Mouse (Mus musculus) retina, postnatal 1 day (tissue): ENCODE results near the gene Ap4b1.
A peak's percentile ranks its signal among the peaks of the same experiment; 100 is the strongest.
"Not testable (repeated sequence)": the region's sequence is repeated elsewhere in the genome, so short reads cannot be mapped to it uniquely, and the experiment has no call there.

ENCODE experiments used
- DNase-seq: peaks from one replicate; pipeline ENCODE4 v3.0.0-alpha.2; 2012

The Ap4b1 gene

DNA sequence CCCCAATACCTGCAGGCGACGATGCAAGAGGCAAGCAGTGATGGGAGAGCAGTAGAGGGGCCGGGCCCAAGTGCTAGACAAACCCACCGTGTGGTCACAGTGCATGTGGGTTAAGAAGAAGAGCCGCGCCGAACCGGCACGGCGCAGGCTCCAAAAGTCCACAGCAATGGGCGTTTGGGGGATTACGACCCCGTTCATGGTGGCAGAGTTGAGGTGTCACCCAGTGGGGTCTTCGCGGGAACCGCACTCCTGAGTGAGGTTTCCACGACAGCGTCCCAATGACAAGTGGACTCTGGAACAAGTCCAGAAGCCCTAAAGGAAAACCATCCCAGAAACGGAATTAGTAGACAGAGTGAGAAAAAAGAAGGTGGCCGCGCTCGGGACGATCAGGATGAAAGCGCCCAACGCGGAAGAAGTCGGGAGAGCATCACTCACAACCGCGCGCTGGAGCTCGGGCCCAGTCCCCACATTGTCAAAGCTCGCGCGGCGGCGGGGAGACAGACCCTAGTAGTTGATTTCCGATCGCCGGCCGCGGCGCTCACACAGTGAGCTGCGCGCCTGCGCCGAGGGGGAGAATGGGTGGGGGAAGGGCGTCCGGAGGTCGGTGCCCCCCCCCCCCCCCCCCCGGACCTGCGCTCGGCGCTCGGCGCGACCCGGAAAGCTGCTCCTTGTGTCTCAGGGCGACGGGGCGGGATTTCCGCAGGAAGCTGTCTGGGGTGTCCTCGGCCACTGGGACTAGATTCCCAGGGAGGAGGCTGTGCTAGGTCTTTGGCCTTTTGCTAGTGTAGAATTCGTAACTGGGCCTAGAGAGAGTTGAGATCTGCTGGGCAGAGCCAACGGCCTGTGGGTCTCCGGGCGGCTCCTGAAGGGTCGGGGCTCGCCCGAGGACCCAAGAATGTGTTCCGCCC, at the start of gene Ap4b1, which contains the start of the genes Dclre1b and Gm43064:
Gene Ap4b1, plus strand, starts transcription at position 630 of the 908 bp plus-strand sequence.
Gene Dclre1b, minus strand, starts transcription at position 554 of the 908 bp plus-strand sequence.
Gene Gm43064, plus strand, starts transcription at position 683 of the 908 bp plus-strand sequence.
- peak; percentile 98 for DNase-seq

DNA sequence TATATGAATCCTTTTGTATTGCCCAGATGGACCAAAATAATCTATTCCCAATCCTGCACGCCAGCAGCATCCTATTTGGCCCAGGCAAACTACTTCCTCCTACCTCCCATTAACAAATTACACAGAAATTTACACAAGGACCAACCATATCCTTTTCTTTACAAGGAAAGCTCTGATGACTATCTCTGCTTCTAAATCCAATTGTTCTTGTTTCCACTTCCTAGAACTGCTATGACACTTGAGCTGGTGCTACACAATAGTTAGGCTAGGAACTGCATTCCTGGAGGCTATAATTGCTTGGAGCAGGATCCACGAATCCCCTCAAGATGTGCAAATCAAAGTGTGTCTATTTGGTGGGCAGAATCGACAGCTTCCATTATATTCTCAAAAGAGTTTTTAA, 42.5 kb upstream of the Ap4b1 start:
- no peak for DNase-seq

DNA sequence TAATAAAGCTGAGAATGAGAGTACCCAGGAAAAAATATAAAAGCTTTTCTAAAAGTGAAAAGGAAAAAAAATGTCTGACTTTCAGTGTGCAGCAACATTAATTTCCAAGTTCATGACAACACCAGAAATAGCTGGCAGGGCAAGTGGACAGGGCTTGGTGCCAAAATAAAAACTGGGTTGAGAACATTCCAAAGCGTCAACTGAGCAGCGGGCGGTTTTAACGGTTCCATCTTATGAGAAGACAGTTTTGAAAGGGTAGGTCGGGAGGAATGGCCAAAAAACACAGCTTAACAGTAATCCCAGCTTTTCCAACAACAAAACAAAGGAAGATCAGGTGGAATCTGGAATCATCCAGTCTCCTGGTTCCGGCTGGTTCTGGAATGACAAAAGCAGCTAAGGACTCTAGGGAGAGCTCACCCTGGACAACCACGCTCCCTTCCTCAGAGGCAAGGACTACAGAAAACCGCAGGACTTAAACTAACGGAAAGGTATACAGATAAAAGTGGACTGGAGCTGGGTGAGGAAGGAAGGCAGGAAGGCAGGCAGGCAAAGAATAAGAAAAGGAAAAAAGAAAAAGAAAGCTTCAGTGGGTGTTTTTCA, 37.7 kb upstream of the Ap4b1 start:
- DNase-seq = no peak

DNA sequence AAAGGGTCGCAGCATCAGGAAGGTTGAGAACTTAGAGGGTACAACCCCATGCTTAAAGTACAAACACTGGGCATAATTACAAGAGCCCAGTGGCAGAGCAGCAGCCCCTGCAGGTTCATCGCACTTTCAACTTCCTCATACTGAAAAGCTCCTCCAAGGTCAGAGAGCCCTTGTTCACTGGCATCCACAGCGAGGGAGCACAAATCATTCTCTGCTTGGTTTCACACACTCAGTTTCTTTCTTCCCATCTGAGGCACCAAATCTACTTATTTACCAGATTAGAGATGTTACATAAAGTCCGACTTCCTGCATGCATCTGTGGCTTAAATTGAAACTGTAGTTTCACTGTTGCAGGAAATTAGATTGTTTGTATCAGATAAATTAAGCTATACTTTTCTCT, 36.5 kb upstream of the Ap4b1 start:
- DNase-seq = no peak

DNA sequence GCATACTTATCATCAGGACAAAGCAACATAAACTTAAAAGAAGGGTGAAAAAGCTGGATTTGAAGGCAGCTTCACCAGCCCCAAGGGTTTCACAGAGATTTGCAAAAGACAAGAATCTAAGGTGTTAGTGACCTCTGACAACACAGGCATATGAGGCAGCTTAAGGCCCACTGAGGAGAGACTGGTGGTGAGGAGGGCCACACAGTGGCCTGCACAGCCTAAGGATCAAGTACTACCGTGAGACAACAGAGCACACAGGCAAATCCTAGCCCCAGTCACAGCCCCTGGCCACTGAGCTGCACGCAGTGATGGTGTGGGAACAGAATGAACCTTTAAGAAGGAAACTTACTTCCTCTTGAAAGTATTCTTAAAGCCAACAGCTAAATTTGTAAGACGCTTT, 35.8 kb upstream of the Ap4b1 start:
- no peak for DNase-seq

DNA sequence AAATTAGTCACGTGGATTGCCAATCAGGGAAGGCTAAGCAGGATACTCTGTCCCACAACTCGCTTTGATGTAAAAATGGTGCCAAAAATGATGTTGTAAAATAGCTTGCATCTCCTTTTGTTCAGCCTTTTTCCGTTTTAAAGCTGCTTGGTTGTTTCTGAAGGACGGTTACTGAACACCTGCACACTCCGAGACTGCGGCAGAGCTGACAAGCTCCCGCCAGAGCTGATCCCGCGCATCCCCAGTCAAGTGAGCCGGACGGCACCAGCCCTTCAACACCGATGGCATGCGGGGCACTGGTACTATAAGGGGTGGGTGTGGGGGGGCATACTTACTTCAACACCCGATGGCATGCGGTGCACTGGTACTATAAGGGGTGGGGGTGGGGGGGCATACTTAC, 35.3 kb upstream of the Ap4b1 start:
- no peak for DNase-seq

DNA sequence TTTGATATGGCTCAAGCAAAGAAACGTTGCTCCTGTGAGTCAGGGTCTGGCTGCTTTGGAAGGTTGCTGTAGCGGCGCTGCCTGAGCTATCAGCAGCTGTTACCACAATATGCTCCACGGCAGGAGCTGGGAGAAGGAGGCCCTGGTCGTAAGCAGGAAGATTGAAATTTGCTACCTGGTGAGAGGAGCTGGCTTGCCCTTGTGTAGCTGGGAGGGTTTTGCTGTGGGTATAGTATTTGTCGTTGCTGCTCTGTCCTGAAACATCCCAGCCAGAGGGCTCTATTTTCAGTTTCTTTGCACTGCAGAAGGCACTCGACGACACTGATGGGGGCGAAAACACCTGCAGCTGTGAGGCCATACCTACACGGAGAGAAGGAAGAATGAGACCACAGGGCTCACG, 31.4 kb upstream of the Ap4b1 start:
- no peak for DNase-seq

DNA sequence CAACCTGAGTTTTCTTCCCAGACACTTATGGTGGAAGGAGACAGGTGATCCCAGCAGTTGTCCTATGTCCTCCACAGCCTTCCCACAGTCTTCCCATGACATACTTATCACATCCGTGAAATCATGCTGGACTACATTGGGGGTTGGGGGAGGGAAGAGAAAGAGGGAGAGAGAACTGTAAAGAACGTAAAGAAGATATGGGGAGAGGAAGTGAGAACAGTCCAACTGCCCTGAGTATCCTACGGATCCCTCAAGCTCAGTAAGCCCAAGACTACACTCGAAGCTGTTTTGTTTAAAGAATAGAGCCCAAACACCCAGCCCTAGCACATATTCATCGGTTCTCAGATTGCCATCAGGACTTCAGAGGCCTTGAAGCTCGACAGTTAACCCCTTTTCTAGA, 30.7 kb upstream of the Ap4b1 start:
- no peak for DNase-seq

DNA sequence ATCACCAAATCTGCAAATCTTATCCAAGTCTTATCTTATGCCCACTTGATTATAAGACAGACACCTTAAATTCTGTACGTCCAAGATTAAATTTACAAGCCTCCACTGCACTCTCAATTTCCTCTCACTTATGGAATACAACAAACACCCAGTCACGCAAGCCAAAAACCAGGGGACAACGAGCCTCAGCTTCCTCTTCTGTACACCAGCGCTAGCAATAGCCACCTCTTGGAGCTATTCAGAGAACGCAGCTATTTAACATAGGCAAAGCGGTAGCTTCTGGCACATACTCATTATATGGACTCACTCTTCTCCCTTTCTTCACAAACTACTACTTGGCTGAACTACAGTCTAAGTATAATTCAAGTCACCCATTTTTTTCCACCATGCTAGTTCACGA, 30.1 kb upstream of the Ap4b1 start:
- no peak for DNase-seq

DNA sequence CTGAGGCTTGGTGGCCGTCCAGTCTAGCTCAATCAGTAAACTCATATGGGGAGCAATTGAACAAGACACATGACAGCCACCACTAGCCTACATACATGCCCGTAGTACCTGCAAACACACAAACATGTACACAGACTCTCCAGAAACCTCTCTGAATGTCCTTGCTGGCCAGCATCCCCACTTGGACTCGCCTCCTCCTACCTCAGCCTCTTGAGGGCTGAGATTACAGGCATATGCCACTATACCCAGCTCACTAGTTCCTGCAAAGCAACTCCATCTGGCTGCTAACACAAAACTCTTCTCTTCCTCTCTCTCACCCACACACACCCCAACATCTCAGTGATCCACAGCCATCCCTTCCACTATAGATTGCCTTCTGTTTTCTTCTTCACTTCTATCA, 29.0 kb upstream of the Ap4b1 start:
- DNase-seq = no peak

DNA sequence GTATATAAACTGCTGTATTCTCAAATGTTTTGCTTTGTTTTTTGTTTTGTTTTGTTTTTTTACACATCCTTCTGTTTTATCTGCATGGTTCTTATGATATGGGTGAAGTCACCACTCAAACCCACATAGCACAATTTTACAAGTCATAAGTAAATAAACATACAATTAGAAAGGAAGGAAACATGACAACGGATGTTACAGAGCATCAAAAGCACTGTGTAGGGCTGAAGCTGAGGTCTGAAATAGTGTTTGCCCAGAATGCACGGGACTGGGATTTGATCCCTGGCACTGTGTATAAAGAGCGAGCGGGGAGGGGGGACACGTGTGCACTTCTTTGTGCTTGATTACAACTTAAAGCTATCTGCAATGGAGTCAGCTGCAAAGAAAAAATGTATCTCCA, 28.5 kb upstream of the Ap4b1 start:
- DNase-seq = no peak

DNA sequence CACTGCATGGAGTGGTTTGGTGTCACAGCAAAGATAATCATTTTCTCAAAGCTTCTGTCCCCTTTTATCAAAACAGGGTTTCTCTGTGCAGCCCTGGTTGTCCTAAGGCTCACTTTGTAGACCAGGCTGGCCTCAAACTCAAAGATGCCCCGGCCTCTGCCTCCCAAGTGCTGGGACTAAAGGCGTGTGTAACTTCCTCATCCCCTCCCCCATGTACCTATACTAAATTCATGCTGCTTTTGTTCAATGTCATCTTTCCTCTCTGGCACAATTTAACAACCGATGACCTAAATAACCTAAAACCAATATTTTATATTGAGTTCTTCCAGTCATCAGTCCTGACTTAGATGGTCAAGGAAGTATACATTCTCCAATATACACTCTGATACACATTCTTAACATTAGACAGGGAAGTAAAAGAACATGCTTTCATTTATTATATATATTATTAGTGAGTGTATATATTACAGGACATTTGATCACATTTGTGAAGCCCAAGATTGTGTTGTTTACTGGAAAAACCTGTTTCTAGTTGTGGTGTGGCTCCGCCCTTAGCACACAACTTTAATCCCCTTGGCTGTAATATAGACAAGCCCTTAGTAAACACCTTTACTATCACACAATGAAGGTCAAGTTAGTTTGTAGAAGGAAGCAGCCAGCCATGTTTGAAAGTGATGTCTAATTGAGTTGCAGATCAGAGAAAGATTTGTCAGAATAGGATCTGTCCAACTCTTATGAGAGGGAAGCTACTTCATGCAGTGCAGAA, 26.3 kb upstream of the Ap4b1 start:
- DNase-seq = no peak

DNA sequence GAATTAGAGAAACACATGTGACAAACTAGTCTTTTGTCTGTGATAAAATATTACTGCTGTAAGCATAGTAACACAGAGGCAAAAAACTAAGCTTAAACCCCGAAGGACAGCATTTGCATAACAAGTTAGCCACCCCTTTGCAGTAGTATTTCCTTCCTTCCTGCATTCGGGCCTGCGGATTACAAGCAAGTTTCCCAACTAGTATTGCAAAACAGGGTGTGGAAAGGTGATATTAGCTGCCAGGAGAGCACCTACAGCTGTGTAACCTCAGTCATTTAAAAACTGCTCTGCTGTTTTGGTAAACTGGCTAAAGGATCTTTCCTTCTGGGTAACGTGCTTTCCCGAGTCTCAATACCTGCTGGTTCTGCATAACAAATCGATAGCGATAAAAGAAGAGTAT, 22.1 kb upstream of the Ap4b1 start:
- no peak for DNase-seq

DNA sequence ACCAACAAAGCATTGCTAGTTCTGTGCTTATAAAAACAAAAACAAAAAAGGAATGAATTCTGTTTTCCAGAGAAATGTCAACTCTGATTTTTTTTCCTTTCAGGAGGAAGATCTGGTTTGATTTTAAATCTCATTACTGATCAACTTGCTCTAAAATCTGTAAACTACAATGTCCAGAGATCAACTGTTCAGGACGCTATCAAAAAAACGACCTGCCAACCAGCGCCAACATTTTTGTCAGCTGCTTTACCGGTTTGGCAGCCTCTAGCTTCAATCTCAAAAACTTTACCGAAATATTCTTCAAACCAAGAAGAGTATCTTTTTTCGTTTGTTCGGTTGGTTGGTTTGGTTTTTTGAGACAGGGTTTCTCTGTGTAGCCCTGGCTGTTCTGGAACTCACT, 20.2 kb upstream of the Ap4b1 start:
- no peak for DNase-seq

DNA sequence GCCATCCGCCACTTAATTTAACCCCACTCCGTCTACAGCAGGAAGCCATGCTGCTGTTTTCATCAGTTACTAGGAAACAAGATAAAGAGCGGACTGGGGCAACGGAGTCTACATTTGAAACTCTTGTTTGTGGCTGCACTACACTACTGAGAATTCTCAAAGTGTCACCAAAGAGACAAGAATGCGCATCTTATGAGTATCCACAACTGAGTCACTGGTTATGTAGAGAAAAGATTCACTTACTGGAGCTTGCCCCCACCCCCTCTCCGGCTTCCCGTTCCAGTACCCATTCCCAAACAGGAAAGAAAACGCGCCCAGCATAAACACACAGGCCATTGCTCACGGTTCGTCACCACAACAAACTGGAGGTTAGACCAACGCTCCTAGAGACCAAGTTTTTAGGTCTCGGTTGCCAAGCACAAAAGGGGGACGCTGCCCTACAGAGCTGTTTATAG, 19.4 kb upstream of the Ap4b1 start:
- peak; percentile 39 for DNase-seq

DNA sequence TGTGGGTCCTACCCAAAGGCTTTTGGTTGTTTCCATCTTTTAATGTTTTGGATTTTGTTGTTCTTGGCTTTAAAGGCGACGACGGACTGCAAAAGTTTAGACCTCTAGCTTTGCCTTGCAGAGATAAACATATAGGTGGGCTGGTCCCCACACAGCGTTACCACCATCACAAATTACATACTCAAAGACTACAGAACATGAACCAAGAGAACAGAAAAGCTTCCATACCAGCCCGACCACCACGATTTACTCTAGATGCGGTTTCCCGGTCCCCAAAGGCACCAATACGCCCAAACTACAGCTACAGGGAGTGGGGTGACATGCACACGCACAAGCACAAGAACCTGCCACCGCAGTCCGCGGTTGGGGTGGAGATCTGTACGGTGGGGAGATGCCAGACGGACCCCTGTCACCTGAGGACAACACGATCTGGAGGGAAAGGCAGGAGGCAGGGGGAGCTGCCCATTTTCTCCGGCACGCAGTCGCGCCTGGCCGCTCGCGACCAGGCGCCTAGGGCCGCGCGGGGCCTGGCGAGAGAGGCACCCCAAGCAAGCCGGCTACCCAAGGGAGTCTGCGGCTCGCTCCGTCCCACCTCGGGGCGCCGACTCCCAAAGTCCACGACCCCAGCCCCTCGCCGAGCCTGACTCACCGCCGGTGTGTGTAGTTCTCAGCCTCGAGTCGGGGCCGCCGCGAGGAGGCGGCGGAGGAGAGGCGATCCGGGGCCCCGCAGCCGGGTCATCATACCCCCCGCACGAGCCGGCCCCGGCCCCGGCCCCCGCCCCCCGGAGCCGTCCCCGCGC, 18.8 kb upstream of the Ap4b1 start:
- DNase-seq = no peak

DNA sequence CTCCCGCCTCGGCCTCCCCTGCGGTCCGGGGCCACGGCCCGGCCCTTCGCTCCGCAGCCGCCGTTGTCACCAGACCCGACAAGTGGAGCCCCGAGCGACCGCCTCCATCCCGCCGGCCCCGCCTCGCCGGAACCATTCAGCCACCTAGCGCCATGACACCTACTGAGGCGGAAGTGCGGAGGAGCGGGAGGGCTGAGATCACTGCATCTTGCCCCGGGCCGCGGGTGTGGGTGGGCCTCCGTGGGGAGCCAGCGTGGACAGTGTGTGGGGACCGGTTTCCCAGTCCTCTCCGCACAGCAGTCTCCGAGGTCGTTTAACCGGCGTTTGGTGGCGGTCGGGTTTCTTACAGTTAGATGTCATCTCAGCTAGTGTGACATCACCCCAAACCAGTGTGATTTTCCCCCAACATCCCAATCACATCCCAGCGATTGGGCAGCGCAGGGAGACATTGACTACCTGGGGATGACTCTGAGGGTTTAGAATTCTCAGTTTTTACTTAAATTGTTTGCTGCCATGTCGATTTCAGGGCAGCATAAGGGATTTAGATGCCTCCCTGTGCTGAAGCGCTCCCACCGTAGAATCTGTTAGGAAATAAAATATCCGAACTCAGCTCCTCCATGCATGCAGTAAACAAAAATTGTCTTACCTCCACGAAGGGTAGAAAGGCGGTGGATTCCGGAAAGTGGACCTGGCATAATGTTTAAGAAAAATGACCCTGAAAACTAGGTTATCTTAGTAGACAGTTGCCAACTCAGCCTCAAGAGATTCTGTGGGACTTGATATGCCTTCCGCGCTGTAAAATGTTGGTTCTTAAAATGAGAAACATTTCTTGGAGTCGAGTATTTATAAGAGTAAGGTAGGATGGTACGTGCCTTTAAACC, 17.9 kb upstream of the Ap4b1 start, which contains the start of gene Hipk1:
Gene Hipk1, minus strand, starts transcription at position 334 of the 881 bp plus-strand sequence.
- DNase-seq = peak; percentile 96

DNA sequence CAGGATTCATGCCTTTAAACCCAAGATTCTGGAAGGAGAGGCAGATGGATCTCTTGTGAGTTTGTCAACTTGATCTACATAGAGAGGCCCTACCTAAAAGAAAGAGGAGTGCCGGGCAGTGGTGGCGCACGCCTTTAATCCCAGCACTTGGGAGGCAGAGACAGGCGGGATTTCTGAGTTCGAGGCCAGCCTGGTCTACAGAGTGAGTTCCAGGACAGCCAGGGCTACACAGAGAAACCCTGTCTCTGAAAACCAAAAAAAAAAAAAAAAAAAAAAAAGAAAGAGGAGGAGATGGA, 17.3 kb upstream of the Ap4b1 start:
- not testable (repeated sequence) for DNase-seq

DNA sequence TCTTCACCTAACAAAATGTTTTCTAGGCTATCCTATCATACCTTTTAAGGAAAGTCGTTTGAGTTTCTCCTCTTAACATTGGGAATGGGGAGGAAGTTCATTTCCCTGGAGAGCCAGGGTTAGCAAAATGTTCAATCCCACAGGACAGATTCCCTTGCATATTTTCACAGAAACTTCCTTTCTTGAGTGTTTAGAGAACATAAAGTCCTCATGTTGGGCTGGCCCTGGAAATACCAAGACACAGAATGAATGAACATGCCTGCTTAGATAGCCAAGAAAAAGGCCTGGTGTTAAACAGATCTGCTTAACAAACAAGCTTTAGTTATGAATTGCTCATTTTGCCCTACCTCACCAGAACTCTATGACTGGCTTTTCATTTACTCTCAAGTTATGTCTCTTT, 16.8 kb upstream of the Ap4b1 start:
- DNase-seq = no peak

DNA sequence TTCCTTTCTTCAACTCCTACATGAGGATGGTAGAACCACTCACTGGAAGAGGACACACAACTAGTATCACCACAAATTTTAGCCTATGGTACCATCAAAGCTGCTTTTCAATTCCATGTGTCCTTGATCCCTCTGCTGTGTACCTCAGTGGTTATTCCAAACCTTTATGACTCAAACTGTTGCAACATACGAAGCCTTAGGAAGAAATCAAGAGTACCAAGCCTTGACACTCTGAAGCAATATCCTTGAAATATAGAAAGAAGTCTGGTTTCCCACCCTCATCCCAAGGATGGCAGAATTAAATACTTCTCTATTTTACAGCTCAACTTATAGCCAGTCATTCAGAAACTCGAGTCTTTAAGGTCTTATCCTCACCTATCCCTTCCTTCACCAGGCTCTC, 12.9 kb upstream of the Ap4b1 start:
- no peak for DNase-seq

DNA sequence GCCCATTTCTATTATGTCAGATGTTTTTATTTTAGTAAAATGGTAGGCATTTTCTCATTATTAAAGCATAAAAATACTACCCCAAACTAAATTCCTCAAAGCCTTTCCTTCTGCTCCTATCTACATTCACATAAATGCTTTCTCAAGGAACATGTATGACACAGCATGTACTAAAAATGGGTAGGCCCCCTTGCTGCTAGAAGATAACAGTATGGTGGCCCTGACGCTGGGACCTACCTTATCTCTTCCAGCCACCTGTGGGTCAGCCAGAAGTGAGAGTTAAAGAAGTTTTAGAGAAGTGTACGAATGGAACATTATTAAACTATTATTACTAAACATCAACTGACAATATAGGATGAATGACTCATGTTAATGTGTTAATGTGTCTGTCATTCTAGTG, 9.8 kb upstream of the Ap4b1 start:
- no peak for DNase-seq
